Mouse (Mus musculus) cerebellum, adult 2 months (tissue): ENCODE measurements around the gene Def8.

ENCODE experiments used
- CTCF ChIP-seq: fragments of 200-500 bp; IDR thresholded peaks from 2 replicates; pipeline ENCODE4 v1.5.1; 2011; ENCODE audit warnings: low read depth, mild to moderate bottlenecking, control low read depth, low read length, moderate library complexity, borderline replicate concordance; ENCODE audit not compliant: insufficient read depth
- POLR2A ChIP-seq: fragments of 200-500 bp; IDR thresholded peaks from 2 replicates; pipeline ENCODE4 v1.6.1; 2011; ENCODE audit warnings: low read length, control low read depth, borderline replicate concordance; ENCODE audit not compliant: insufficient read depth

DNA sequence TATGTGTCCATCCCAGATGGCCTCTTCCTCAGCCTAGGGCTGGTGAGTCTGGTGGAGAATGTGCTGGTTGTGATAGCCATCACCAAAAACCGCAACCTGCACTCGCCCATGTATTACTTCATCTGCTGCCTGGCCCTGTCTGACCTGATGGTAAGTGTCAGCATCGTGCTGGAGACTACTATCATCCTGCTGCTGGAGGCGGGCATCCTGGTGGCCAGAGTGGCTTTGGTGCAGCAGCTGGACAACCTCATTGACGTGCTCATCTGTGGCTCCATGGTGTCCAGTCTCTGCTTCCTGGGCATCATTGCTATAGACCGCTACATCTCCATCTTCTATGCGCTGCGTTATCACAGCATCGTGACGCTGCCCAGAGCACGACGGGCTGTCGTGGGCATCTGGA, 15.7 kb upstream of the Def8 start:
- TF ChIP-seq CTCF (no peak), POLR2A (no peak)
